Mouse (Mus musculus): ENCODE data around the gene Lce1j. TPM values are rescaled to one million over a fixed set of nuclear protein-coding genes. Genes with fewer than 3 reads are reported as not detected.

The Lce1j gene
- polyA plus RNA-seq, 1 experiment = not detected

- no peak within 1 kb of the TSS for H3K4me3 ChIP-seq (ENCODE audit: insufficient read depth, low read length)
- TF ChIP-seq CTCF (IDR thresholded peaks at IDR 0.05; ENCODE audit: borderline replicate concordance, insufficient read depth, low read length) (no peak), POLR2A (IDR thresholded peaks at IDR 0.05; ENCODE audit: low read depth, low read length) (no peak)
- H3K27ac ChIP-seq (ENCODE audit: insufficient read depth, low read length) = no peak within 1 kb of the TSS
- H3K4me1 ChIP-seq (ENCODE audit: control insufficient read depth, insufficient read depth, low read length) = no peaks in the 10 kb centered on the region
Measured at GRCm38 (mm10) chr3:92738996-92739395, 51.3 kb downstream of the Lce1j start, which contains the start of gene Gm38119. Gene Gm38119, minus strand, starts transcription at chr3:92739096.

Other genes with a start within 250 kb of the Lce1j start
- 0.25 TPM in 1 of 2 replicates, not detected in the other for gene Ivl, start 216.8 kb downstream of the Lce1j start, polyA plus RNA-seq (2011; ENCODE audit: insufficient read length, low read depth, missing spikeins)
- gene Smcp, start 201.5 kb downstream of the Lce1j start, polyA plus RNA-seq (2011; ENCODE audit: insufficient read length, low read depth, missing spikeins) = not detected in 2 replicates
- gene 2210017I01Rik, start 183.0 kb downstream of the Lce1j start, polyA plus RNA-seq (2011; ENCODE audit: insufficient read length, low read depth, missing spikeins) = not detected in 2 replicates
- gene Lce6a, start 168.9 kb downstream of the Lce1j start, polyA plus RNA-seq (2011; ENCODE audit: insufficient read length, low read depth, missing spikeins) = not detected in 2 replicates
- not detected in 2 replicates for gene Lce1a1, start 142.2 kb downstream of the Lce1j start, polyA plus RNA-seq (2011; ENCODE audit: insufficient read length, low read depth, missing spikeins)
- not detected in 2 replicates for gene Lce1b, start 133.6 kb downstream of the Lce1j start, polyA plus RNA-seq (2011; ENCODE audit: insufficient read length, low read depth, missing spikeins)
- gene Lce1a2, start 120.2 kb downstream of the Lce1j start, polyA plus RNA-seq (2011; ENCODE audit: insufficient read length, low read depth, missing spikeins) = not detected in 2 replicates
- gene Lce1c, start 111.3 kb downstream of the Lce1j start, polyA plus RNA-seq (2011; ENCODE audit: insufficient read length, low read depth, missing spikeins) = not detected in 2 replicates
- not detected in 2 replicates for gene Lce1d, start 103.3 kb downstream of the Lce1j start, polyA plus RNA-seq (2011; ENCODE audit: insufficient read length, low read depth, missing spikeins)
- gene Lce1e, start 81.4 kb downstream of the Lce1j start, polyA plus RNA-seq (2011; ENCODE audit: insufficient read length, low read depth, missing spikeins) = not detected in 2 replicates
- gene Lce1f, start 70.2 kb downstream of the Lce1j start, polyA plus RNA-seq (2011; ENCODE audit: insufficient read length, low read depth, missing spikeins) = not detected in 2 replicates
- gene Gm38119, start 51.4 kb downstream of the Lce1j start, polyA plus RNA-seq (2011; ENCODE audit: insufficient read length, low read depth, missing spikeins) = not detected in 2 replicates
- gene Lce1g, start 38.2 kb downstream of the Lce1j start, polyA plus RNA-seq (2011; ENCODE audit: insufficient read length, low read depth, missing spikeins) = not detected in 2 replicates
- not detected in 2 replicates for gene Lce1h, start 25.4 kb downstream of the Lce1j start, polyA plus RNA-seq (2011; ENCODE audit: insufficient read length, low read depth, missing spikeins)
- not detected in 2 replicates for gene Lce1i, start 11.6 kb downstream of the Lce1j start, polyA plus RNA-seq (2011; ENCODE audit: insufficient read length, low read depth, missing spikeins)
- gene Lce1k, start 17.4 kb upstream of the Lce1j start, polyA plus RNA-seq (2011; ENCODE audit: insufficient read length, low read depth, missing spikeins) = not detected in 2 replicates
- not detected in 2 replicates for gene Kprp, start 36.7 kb upstream of the Lce1j start, polyA plus RNA-seq (2011; ENCODE audit: insufficient read length, low read depth, missing spikeins)
- not detected in 2 replicates for gene Lce1l, start 60.8 kb upstream of the Lce1j start, polyA plus RNA-seq (2011; ENCODE audit: insufficient read length, low read depth, missing spikeins)
- gene 2310050C09Rik, start 79.7 kb upstream of the Lce1j start, polyA plus RNA-seq (2011; ENCODE audit: insufficient read length, low read depth, missing spikeins) = not detected in 2 replicates
- not detected in 2 replicates for gene Lce3a, start 135.7 kb upstream of the Lce1j start, polyA plus RNA-seq (2011; ENCODE audit: insufficient read length, low read depth, missing spikeins)
- not detected in 2 replicates for gene Lce3b, start 142.5 kb upstream of the Lce1j start, polyA plus RNA-seq (2011; ENCODE audit: insufficient read length, low read depth, missing spikeins)
- gene Lce3c, start 154.0 kb upstream of the Lce1j start, polyA plus RNA-seq (2011; ENCODE audit: insufficient read length, low read depth, missing spikeins) = not detected in 2 replicates
- gene Lce3d, start 166.9 kb upstream of the Lce1j start, polyA plus RNA-seq (2011; ENCODE audit: insufficient read length, low read depth, missing spikeins) = not detected in 2 replicates
- gene Lce3e, start 176.5 kb upstream of the Lce1j start, polyA plus RNA-seq (2011; ENCODE audit: insufficient read length, low read depth, missing spikeins) = not detected in 2 replicates
- not detected in 2 replicates for gene Lce3f, start 201.7 kb upstream of the Lce1j start, polyA plus RNA-seq (2011; ENCODE audit: insufficient read length, low read depth, missing spikeins)
- 0.74 and 1.4 TPM in 2 replicates for gene Crct1, start 225.2 kb upstream of the Lce1j start, polyA plus RNA-seq (2011; ENCODE audit: insufficient read length, low read depth, missing spikeins)
- not detected in 2 replicates for gene Lce1m, start 228.5 kb upstream of the Lce1j start, polyA plus RNA-seq (2011; ENCODE audit: insufficient read length, low read depth, missing spikeins)